In the genomic region with DNA sequence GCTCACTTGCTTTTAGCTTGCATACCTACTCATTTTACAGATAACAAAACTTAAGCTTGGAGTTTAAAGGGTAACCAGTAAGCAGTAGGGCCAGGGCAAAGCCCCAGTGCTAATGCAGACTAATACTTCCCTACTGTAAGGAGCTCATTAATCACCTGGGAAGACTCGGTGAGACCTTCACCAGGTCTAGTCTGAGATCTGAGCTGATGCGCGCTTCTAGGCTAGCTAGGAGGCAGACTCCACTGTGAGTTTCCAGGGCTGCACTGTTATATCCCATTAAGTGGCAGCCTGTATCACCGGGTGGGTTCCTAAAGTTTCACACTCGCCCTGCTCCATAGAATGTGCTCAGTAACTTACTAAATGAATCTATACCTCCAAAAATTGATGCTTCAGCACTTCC, we compare ENCODE assay signal across 9 mouse cellular contexts. TPM values are rescaled to one million over a fixed set of nuclear protein-coding genes. Genes with fewer than 3 reads are reported as not detected.
A peak's percentile ranks its signal among the peaks of the same experiment; 100 is the strongest.
DNase-seq lines count a peak whose midpoint lies in the region; ATAC-seq and TF ChIP-seq lines count a peak whose summit lies in the region.
"Had no signal": no experiment of that assay in that cellular context is flagged by ENCODE, and none has a peak within 500 bp of the region (broad histone marks: within the 10 kb centered on the region; RNA-seq: fewer than 3 reads in every experiment).

No protein-coding gene starts in this region.

- intact Hi-C loops in heart, postnatal 10 days (cut with DNase I), result no loop called here
- intact Hi-C loops in left cerebral cortex, postnatal 4 days (cut with DNase I), result no loop called here

- no peak for TF ChIP-seq CTCF in bone marrow macrophage, adult 2 months (IDR thresholded peaks at IDR 0.05; ENCODE audit: low read depth, low read length)

- no peaks in the 10 kb centered on the region for H3K27me3 ChIP-seq in heart, embryonic 14.5 days (ENCODE audit: control insufficient read depth, insufficient read depth, low read length)
- H3K27me3 ChIP-seq in hindbrain, embryonic 12.5 days, result peaks cover 44% of the 10 kb centered on the region
- 0 out of 2 replicates have a peak, but pooled peaks cover 3% of the 10 kb centered on the region for H3K27me3 ChIP-seq in midbrain, embryonic 15.5 days (replicated peaks)

- peak overlapping the region; percentile 91 for H3K4me2 ChIP-seq in heart, embryonic 14.5 days (ENCODE audit: low read length)
- H3K4me2 ChIP-seq in hindbrain, embryonic 12.5 days (replicated peaks), result peak overlapping the region; percentile 88
- H3K4me2 ChIP-seq in midbrain, embryonic 15.5 days, result peak overlapping the region; percentile 91

- no peaks in the 10 kb centered on the region for H3K36me3 ChIP-seq in heart, embryonic 14.5 days (ENCODE audit: control insufficient read depth, insufficient read depth, low read length)
- H3K36me3 ChIP-seq in hindbrain, embryonic 12.5 days, result no peaks in the 10 kb centered on the region
- no peaks in the 10 kb centered on the region for H3K36me3 ChIP-seq in midbrain, embryonic 15.5 days (replicated peaks)
- H3K36me3 ChIP-seq: G1E had no signal

- H3K4me1 ChIP-seq in heart, embryonic 14.5 days (ENCODE audit: control insufficient read depth in 2 of 2, insufficient read depth in 2 of 2, low read length in 2 of 2), result peaks cover 0 to 8% of the 10 kb centered on the region in 2 experiments; a peak in 3 of 4 replicates
- peaks cover 28% of the 10 kb centered on the region for H3K4me1 ChIP-seq in bone marrow macrophage, adult 2 months (ENCODE audit: control insufficient read depth, insufficient read depth, low read length)
- peaks cover 15% of the 10 kb centered on the region; the same call in 1 of the 2 replicates for H3K4me1 ChIP-seq in hindbrain, embryonic 12.5 days
- peaks cover 34% of the 10 kb centered on the region for H3K4me1 ChIP-seq in midbrain, embryonic 15.5 days

- ATAC-seq in heart, embryonic 14.5 days (ENCODE audit: insufficient number of reproducible peaks, insufficient read depth, low FRiP score, low read depth), result no peak
- ATAC-seq in hindbrain, embryonic 12.5 days (ENCODE audit: low FRiP score), result no peak
- no peak for ATAC-seq in midbrain, embryonic 15.5 days (replicated peaks)

- WGBS in heart, embryonic 14.5 days, result 23% methylated on average over 5 of the region's 5 CpGs
- 11% methylated on average over 5 of the region's 5 CpGs for WGBS in hindbrain, embryonic 12.5 days
- 11% methylated on average over 5 of the region's 5 CpGs for WGBS in midbrain, embryonic 15.5 days

- no peak overlapping the region; a peak in 1 of 4 replicates for H3K4me3 ChIP-seq in heart, embryonic 14.5 days (ENCODE audit: control insufficient read depth in 1 of 2, insufficient read depth in 1 of 2, low read depth in 1 of 2, low read length in 2 of 2)
- peak overlapping the region; percentile 90; the same call in 1 of the 2 replicates for H3K4me3 ChIP-seq in bone marrow macrophage, adult 2 months (ENCODE audit: insufficient read depth, low read length)
- H3K4me3 ChIP-seq in hindbrain, embryonic 12.5 days, result peak overlapping the region; percentile 74
- peak overlapping the region; percentile 90 for H3K4me3 ChIP-seq in midbrain, embryonic 15.5 days

- DNase-seq in heart, postnatal 10 days, result no peak
- DNase-seq in left cerebral cortex, postnatal 4 days, result no peak
- DNase-seq in Muller cell, postnatal 12 days (ENCODE audit: inconsistent ontology term), result no peak
- DNase-seq in frontal cortex, postnatal 25 days (ENCODE audit: low spot score in 2 of 2), result no peak

- no peak for TF ChIP-seq POLR2A in bone marrow macrophage, adult 2 months (IDR thresholded peaks at IDR 0.05; ENCODE audit: borderline replicate concordance, low read depth, low read length)

- no peak overlapping the region for H3K27ac ChIP-seq in heart, embryonic 14.5 days (replicated peaks in 1 of 2; ENCODE audit: control insufficient read depth in 1 of 2, insufficient read depth in 1 of 2, low read depth in 2 of 2, low read length in 2 of 2)
- H3K27ac ChIP-seq in bone marrow macrophage, adult 2 months (ENCODE audit: insufficient read depth, low read depth, low read length), result no peak overlapping the region
- no peak overlapping the region for H3K27ac ChIP-seq in hindbrain, embryonic 12.5 days
- no peak overlapping the region for H3K27ac ChIP-seq in midbrain, embryonic 15.5 days

- no peak overlapping the region for H3K9ac ChIP-seq in heart, embryonic 14.5 days (ENCODE audit: low read length)
- H3K9ac ChIP-seq in hindbrain, embryonic 12.5 days, result no peak overlapping the region
- H3K9ac ChIP-seq in midbrain, embryonic 15.5 days, result no peak overlapping the region; the same call in 1 of the 2 replicates

- H3K9me3 ChIP-seq in heart, embryonic 14.5 days (ENCODE audit: control insufficient read depth, low read length), result no peaks in the 10 kb centered on the region
- no peaks in the 10 kb centered on the region for H3K9me3 ChIP-seq in hindbrain, embryonic 12.5 days (replicated peaks)
- H3K9me3 ChIP-seq in midbrain, embryonic 15.5 days, result no peaks in the 10 kb centered on the region
- H3K9me3 ChIP-seq: G1E had no signal

RNA-seq across cellular contexts. Expression of a gene that starts 1.6 kb away (rescaled TPM):
- polyA plus RNA-seq in heart, embryonic 14.5 days (2014; fragmentation: Nextera tagmentation; extraction: Ambion mirVana), result 5.8 and 7.0 TPM in 2 replicates
- 1 to 10 TPM; 5.9 to 8.4 TPM for total RNA-seq in heart, postnatal 10 days (2021)
- polyA plus RNA-seq in bone marrow macrophage, adult 2 months (2012; ENCODE audit: insufficient read depth, insufficient read length, missing spikeins), result 23.1 and 28.0 TPM in 2 replicates
- 8.6 TPM in 2 replicates for polyA plus RNA-seq in hindbrain, embryonic 12.5 days (2016; fragmentation: Nextera tagmentation; extraction: Ambion mirVana)
- 28.9 and 34.2 TPM in 2 replicates for polyA plus RNA-seq in midbrain, embryonic 15.5 days (2015; fragmentation: Nextera tagmentation; extraction: Ambion mirVana)
- 10 to 100 TPM; 20.0 to 22.9 TPM for total RNA-seq in left cerebral cortex, postnatal 4 days (2021)
- polyA plus RNA-seq: G1E had no signal

RNA-seq across cellular contexts. Expression of a gene that starts 21.4 kb away (rescaled TPM):
- polyA plus RNA-seq in heart, embryonic 14.5 days (2014; fragmentation: Nextera tagmentation; extraction: Ambion mirVana), result 0.12 TPM in 1 of 2 replicates, not detected in the other
- not detected for total RNA-seq in heart, postnatal 10 days (2021)
- polyA plus RNA-seq in bone marrow macrophage, adult 2 months (2012; ENCODE audit: insufficient read depth, insufficient read length, missing spikeins), result not detected in 2 replicates
- not detected in 2 replicates for polyA plus RNA-seq in hindbrain, embryonic 12.5 days (2016; fragmentation: Nextera tagmentation; extraction: Ambion mirVana)
- 0.09 TPM in 1 of 2 replicates, not detected in the other for polyA plus RNA-seq in midbrain, embryonic 15.5 days (2015; fragmentation: Nextera tagmentation; extraction: Ambion mirVana)
- total RNA-seq in left cerebral cortex, postnatal 4 days (2021), result not detected
- polyA plus RNA-seq: G1E had no signal

RNA-seq across cellular contexts. Expression of a gene that starts 43.3 kb away (rescaled TPM):
- not detected in 2 replicates for polyA plus RNA-seq in heart, embryonic 14.5 days (2014; fragmentation: Nextera tagmentation; extraction: Ambion mirVana)
- not detected for total RNA-seq in heart, postnatal 10 days (2021)
- not detected in 2 replicates for polyA plus RNA-seq in bone marrow macrophage, adult 2 months (2012; ENCODE audit: insufficient read depth, insufficient read length, missing spikeins)
- not detected in 2 replicates for polyA plus RNA-seq in hindbrain, embryonic 12.5 days (2016; fragmentation: Nextera tagmentation; extraction: Ambion mirVana)
- not detected in 2 replicates for polyA plus RNA-seq in midbrain, embryonic 15.5 days (2015; fragmentation: Nextera tagmentation; extraction: Ambion mirVana)
- not detected for total RNA-seq in left cerebral cortex, postnatal 4 days (2021)
- polyA plus RNA-seq: G1E had no signal

RNA-seq across cellular contexts. Expression of a gene that starts 47.4 kb away (rescaled TPM):
- polyA plus RNA-seq in heart, embryonic 14.5 days (2014; fragmentation: Nextera tagmentation; extraction: Ambion mirVana), result 79.1 and 80.3 TPM in 2 replicates
- total RNA-seq in heart, postnatal 10 days (2021), result 10 to 100 TPM; 90.2 to 93.8 TPM
- 19.2 and 20.8 TPM in 2 replicates for polyA plus RNA-seq in bone marrow macrophage, adult 2 months (2012; ENCODE audit: insufficient read depth, insufficient read length, missing spikeins)
- 41.7 and 43.5 TPM in 2 replicates for polyA plus RNA-seq in hindbrain, embryonic 12.5 days (2016; fragmentation: Nextera tagmentation; extraction: Ambion mirVana)
- polyA plus RNA-seq in midbrain, embryonic 15.5 days (2015; fragmentation: Nextera tagmentation; extraction: Ambion mirVana), result 40.9 and 42.7 TPM in 2 replicates
- 10 to 100 TPM; 37.8 to 39.7 TPM for total RNA-seq in left cerebral cortex, postnatal 4 days (2021)

RNA-seq across cellular contexts. Expression of a gene that starts 57.3 kb away (rescaled TPM):
- not detected in 2 replicates for polyA plus RNA-seq in heart, embryonic 14.5 days (2014; fragmentation: Nextera tagmentation; extraction: Ambion mirVana)
- not detected for total RNA-seq in heart, postnatal 10 days (2021)
- not detected in 2 replicates for polyA plus RNA-seq in bone marrow macrophage, adult 2 months (2012; ENCODE audit: insufficient read depth, insufficient read length, missing spikeins)
- 0.20 TPM in 1 of 2 replicates, not detected in the other for polyA plus RNA-seq in hindbrain, embryonic 12.5 days (2016; fragmentation: Nextera tagmentation; extraction: Ambion mirVana)
- 0.05 TPM in 1 of 2 replicates, not detected in the other for polyA plus RNA-seq in midbrain, embryonic 15.5 days (2015; fragmentation: Nextera tagmentation; extraction: Ambion mirVana)
- not detected for total RNA-seq in left cerebral cortex, postnatal 4 days (2021)
- polyA plus RNA-seq: G1E had no signal

Comparison
In these comparisons a context has a peak if more than half of its experiments do, and no peak if none do; other contexts are left out.
1. H3K4me3 ChIP-seq: peak in bone marrow macrophage, adult 2 months (single experiment), hindbrain, embryonic 12.5 days (single experiment) and midbrain, embryonic 15.5 days (single experiment); none in heart, embryonic 14.5 days (0 of 2).
2. Peak in every context shown above with its lines, with median percentiles within 50 percentile points of each other: H3K4me2 ChIP-seq.